Mouse (Mus musculus) adrenal gland, adult 8-10 months (tissue): ENCODE measurements around the gene Dnah2. TPM values are rescaled to one million over a fixed set of nuclear protein-coding genes. Genes with fewer than 3 reads are reported as not detected.

Source experiments
- DNase-seq: peaks from one replicate; pipeline ENCODE4 v3.0.0; 2022
- total RNA-seq, 4 experiments: library from RNA; stranded (reverse); gene quantifications; 2 replicates each; pipeline ENCODE4 v1.2.4; 2022

Gene Dnah2
- total RNA-seq, 4 experiments from 2014 or later = 0.14 to 1.0 (median 0.70) TPM

GRCm38 (mm10) chr11:69418481-69419442, 130.1 kb downstream of the Dnah2 start:
- DNase-seq = peak; percentile 95

- DNase-seq = peak; percentile 96
Observed at GRCm38 (mm10) chr11:69417449-69418384, 131.2 kb downstream of the Dnah2 start.

- DNase-seq = no peak
Observed at GRCm38 (mm10) chr11:69416921-69417448, 131.9 kb downstream of the Dnah2 start.

GRCm38 (mm10) chr11:69416509-69416908, 132.4 kb downstream of the Dnah2 start:
- DNase-seq = no peak

GRCm38 (mm10) chr11:69415668-69416451, 133.1 kb downstream of the Dnah2 start:
- no peak for DNase-seq

GRCm38 (mm10) chr11:69415327-69415667, 133.6 kb downstream of the Dnah2 start:
- DNase-seq = no peak

GRCm38 (mm10) chr11:69414421-69415326, 134.2 kb downstream of the Dnah2 start:
- DNase-seq = no peak

GRCm38 (mm10) chr11:69413221-69414181, 135.4 kb downstream of the Dnah2 start, which contains the start of gene Kdm6b:
Gene Kdm6b (minus strand): TSS chr11:69413675.
- no peak for DNase-seq

- no peak for DNase-seq
Observed at GRCm38 (mm10) chr11:69412548-69412947, 136.4 kb downstream of the Dnah2 start.

GRCm38 (mm10) chr11:69411538-69412203, 137.2 kb downstream of the Dnah2 start:
- no peak for DNase-seq

- peak; percentile 93 for DNase-seq
Observed at GRCm38 (mm10) chr11:69411073-69411535, 137.8 kb downstream of the Dnah2 start.

GRCm38 (mm10) chr11:69410310-69411072, 138.4 kb downstream of the Dnah2 start:
- DNase-seq = no peak

GRCm38 (mm10) chr11:69410045-69410309, 138.9 kb downstream of the Dnah2 start:
- no peak for DNase-seq

- DNase-seq = no peak
Observed at GRCm38 (mm10) chr11:69409378-69410044, 139.4 kb downstream of the Dnah2 start.

GRCm38 (mm10) chr11:69408541-69409377, 140.2 kb downstream of the Dnah2 start:
- DNase-seq = peak; percentile 87

- DNase-seq = no peak
Observed at GRCm38 (mm10) chr11:69407724-69408004, 141.2 kb downstream of the Dnah2 start.
